Mouse (Mus musculus) 416B (cell line): ENCODE results near the gene Phldb1.
A peak's percentile ranks its signal among the peaks of the same experiment; 100 is the strongest.

Experiments used
- DNase-seq: peaks from one replicate; pipeline ENCODE4 v3.0.0; 2011; ENCODE audit warnings: low read depth

Phldb1 gene

DNA sequence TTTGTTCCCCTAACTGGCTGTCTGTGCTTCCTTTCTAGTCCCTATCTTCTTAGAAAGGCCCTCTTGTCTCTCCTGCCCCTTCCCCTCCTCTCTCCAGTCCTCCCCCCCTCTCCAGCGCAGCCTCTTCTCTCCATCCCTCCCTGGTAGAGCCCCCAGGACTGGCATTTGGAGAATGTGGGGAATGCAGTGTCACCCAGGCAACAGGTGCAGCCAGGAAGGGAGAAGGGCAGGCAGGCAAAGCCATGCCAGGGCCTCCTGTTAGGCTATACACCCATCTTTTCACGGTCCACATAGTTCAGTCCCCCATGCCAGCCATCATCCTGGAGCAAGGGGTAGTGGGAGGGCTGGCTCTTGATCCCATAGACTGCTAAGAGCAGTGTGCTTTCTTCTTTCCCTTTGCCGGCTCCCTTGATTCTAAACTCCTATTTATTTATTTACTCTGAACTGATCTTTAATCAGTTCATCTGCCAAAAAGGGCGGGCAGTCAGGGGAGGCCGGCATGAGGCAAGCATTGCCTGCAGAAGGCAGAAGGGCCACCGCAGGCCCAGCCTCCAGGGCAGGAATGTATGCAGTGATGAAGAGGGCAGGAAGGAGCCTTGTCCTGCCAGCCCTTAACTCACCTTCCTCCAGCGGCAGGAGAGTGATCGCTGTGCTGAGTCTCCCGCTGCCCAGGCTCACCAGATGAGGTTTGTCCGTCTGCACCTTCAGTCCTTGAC, 8.4 kb downstream of the Phldb1 start:
- no peak for DNase-seq

DNA sequence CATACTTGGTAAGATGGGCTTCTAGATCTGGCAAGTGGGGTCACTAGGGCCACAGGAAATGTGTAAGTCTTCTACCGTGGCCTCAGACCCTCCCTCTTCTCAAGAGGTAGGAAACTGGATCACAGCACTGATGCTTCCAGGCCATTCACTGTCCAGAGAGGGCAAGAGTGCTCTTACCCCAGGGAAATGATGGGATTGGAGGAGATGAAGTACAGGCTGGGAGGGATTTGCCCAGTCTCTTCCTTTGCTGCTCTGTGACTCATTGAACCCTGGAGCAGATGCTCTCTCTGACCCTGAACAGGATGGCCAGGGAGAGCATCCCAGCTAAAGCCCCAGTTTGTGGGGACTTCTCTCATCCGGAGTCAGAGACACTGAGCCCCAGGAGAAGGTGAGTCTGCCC, 10.3 kb downstream of the Phldb1 start:
- DNase-seq: no peak

DNA sequence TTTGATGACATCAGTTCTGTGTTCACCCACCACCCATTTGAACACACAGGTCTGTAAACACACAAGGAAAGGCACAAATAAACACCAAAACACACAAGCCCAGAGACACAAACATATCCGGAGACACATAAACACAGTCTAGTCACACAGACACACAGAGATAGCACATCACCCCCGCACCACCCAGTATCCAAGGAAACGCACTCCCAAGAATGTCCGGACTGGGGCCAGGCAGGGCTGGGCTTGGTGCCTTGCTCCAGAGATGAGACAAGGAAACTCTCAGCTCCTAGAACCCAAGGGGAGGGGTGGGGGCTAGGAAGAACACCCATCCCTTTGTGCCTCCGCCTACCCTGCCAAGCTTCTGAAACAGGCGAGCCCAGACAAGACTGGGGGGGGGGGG, 10.8 kb downstream of the Phldb1 start:
- no peak for DNase-seq

DNA sequence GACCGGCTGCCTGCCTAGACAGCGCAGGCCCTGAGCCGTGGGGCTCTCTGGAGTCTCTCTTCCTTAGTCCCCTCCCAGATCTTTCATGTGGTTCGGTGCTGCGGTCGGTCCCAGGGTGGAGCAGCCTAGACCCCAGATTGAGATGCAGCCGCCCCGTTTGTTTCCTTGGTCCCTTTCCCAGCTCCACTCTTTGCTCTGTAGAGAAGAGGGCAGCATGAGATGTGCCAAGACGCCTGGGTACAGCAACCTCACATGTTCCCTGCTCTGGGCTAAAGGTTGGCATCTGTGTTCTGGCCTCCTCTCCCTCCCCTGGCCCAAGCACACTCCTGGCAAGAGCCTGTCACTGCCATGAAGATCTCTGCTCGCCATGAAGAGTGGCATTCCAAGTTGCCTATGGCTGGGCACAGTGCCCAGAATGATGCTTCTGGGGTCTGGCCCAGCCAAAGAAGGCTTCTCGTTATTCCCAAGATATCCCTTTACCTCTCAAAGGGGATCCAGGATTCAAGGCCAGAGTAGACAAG, 11.4 kb downstream of the Phldb1 start:
- no peak for DNase-seq

DNA sequence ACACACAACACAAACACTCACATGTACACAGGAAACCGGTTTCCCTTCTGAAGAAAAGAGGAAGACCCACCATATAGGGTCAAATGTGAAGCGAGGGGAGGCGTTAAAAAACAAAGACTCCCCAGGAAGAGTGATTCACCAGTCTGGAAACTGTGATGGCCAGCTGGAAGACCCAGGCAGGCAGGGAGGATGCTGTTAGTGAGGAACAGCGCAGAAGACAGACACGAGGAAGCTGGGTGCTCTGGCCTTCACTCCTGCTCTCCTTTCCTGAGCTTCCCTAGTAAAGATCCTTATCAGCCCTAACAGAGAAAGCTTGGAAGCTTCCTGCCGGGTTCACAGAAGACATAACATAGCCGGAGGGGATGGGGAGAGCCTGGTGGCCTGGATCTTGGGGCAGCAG, 12.0 kb downstream of the Phldb1 start:
- DNase-seq: peak; percentile 76

DNA sequence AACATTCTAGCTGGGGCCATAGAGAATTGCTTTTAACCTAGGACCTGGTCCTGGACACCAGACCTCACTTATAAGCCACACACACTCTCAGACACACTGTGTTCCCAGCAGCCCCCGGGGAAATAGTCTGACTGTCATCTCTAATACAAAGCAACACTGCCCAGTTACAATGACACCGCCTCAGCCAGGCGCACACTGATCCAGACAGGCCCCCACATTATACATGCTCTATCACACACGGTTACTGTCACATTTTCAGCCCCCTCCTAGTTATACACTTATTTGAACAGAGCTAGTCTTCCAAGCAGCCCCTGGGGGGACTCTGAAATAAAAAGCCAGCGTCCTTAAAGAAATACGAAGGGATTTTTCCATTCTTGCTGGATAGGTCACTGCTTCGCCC, 12.4 kb downstream of the Phldb1 start:
- peak; percentile 31 for DNase-seq

DNA sequence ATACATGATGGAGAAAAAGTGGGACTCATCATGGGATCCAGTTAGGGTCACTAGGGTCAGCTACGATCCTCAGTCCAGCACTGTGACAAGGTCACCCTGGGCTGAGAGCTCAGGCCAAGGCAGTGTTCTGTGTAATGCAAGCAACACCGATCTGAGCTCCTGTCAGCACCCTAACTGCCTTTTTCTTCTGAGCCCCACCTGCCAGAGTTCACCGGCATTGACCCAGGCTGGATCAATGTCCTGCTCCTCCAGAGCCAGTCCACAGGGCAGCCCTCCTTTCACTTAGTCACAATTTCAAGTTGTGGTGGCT, 13.2 kb downstream of the Phldb1 start:
- no peak for DNase-seq

DNA sequence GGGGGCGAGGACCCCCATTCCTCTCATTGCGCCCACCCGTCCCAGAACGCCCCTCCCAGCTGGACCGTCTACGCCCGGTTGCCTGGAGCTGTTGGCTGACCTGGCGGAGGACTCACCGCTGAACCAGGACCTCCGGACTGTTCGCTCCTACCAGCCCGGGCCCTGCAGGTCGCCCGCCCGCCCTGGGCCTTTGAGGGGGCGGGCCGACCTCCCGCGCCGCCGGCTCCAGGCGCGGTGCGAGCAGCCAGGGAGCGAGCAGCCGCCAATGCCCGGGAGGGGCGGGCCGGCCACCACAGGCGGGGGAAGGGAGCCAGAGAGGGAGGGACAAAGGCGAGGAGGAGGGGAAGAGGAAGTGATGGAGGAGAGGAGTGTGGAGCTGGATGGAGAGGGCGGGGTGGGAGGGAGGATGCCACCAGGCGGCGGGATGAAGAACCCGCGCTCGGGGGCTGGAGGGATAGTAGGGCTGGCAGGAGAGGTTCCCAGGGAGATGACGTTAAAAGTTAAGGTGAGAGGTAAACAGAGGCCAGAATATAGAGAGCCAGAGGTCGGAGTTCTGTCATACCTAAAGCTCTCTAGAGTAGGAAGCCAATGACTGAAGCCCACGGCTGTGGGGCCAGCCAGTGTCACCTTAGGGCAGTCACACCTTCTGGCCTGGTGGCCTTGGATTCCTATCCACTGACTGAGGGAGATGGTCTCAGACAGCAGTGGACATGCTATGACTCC, 13.7 kb downstream of the Phldb1 start:
- peak; percentile 85 for DNase-seq

DNA sequence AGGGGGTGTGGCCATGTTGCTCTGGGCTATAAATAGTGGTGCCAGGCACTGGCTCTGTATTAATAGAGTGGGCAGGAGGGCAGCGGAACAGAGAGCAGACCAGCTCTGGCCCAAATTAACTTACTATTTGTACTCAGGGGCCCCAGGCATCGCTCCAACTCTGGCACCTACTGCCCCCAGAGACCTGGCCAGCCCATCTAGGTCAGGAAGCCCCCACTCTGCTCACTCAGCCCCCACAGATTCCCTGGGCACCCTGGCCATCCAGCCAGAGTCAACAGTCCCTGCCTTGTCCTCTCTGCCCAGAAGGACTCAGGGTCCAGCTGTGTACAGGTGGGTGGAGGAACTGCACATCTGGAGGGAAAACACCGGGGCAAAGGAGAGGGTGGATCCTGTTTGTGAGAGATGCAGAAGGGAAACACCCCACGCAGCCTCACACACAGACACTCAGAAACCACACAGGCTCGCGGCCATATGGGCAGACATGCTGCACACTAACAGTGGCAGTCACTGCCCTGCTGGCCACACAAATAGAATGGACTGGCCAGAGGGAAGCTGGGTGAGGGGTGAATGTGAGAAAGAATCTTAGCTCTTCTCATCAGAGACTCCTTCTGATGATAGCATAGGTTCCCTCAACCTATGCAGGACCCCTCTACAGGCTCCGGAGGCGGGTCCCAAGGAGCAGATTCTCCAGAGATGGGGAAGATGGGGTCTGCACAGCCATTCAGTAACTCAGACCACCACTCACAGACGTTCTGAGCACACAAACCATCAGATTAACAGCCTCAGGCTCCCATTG, 14.4 kb downstream of the Phldb1 start:
- peak; percentile 21 for DNase-seq

DNA sequence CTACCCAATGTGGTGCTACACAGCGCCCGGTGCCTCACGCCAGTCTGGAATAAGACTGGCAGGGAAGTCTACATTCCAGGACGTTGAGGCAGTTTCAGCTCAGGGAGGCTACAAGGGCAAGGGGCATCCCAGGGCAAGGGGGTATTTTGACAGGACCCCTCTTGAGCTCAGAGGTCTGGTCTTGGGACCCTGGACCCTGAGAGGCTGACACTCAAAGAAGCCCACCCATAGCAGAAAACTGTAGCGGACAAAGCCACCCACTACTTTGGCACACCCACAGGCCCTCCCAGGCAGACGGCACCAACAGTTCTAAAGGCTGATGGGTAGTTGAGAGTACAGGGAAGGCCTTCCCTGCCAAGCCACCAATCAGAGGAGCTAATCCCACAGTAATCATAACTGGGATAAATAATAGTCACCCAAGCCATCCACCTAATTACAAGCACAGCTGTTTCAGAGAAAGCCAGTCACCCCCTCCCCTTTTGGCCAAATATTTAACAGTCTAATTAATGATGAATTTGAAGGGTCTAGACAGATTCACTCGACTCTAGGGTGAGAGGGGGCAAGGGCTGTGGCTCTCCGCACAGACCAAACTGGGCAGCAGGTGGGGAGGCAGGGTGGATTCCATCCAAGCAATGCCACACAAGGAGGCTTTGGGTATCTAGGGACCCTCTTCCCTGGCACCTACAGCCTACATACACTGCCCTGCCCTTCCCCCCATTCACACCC, 15.2 kb downstream of the Phldb1 start:
- no peak for DNase-seq

DNA sequence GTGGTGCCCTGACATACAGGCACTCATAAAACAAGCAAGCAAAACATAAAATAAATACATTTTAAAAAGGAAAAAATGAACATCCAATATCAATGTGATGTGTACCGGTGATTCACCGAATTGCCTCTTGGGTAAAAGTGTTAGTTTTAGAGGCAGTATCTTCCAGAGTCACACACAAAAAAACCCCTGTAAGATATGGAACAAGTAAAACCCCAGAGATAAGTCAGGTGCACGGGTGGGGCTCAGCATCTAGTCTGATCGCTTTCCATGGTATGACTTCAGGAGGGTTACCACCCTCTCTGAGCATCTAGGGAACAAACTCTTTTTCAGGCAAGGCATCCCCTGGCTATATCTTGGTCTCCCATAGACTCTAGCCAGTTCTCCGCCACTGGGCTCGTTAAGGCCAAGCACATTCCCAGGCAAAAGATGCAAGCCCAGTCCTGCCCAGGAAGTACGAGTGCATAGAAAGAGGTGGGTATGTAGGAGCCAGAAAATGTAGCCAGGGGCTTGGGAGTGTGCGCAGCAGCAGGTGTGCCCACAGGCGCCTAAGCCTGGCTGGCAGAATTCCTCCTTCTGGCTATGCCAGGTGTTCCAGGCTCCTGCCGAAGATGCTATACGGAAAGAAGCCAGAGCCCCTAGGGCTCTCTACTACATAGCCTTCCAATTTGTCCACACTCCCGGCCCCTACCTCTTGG, 15.9 kb downstream of the Phldb1 start:
- no peak for DNase-seq

DNA sequence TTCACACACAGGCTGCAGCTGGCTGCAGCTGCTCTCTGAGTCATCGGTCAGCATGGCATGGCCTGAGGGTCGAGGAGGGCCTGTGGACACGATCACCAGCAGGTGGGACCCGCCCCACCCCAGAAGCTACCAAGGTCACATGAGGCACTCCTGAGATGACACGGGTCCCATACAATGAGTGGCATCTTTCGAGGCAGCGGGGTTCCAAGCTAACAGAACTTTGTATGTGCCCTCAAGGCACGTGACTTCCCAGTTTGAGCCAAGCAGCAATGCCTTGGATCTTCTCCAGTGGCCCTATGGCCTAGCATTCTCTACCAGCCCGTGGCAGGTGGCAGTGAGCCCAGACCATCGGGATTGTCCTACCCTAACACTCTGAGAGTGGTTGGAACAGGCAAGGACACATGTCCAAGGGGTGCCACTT, 17.2 kb downstream of the Phldb1 start:
- no peak for DNase-seq

DNA sequence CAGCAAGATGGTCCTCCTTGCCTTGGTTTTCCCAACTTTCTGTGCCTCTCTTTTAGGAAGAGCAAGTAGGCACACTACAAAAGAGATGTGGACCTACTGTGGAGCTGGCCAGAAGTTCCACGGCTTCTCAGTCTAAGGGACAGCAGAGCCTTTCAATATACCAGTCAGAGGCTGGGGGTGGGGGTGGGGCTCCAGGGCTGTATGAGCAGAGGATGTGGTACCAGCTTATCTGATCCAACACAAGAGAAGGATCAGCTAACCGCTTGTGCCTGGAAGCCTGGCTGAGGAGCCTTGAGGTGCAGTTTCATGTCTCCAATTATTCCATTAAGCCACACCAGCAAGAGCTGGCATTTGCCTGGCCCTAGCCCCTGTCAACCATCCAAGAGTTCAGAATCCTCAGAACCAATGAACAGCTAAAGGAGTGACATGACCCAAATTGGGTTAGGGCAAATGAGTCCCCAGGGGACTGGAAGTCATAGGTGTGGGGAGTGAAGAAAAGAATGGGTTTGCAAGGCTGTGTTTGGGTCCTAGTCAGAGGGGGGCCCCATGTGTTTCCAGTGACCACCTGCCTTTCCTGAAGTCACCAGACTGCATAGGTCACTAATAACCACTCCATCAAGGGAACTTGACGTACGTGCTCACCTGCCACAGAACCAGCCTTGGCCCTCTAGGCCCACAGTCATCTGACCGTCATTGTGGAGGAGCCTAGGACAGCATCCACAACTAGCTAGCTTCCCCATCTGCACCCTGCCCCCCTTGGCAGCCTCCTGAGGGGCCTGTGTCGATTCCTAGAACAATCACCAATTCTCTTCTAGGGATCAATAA, 17.8 kb downstream of the Phldb1 start:
- DNase-seq: peak; percentile 90

DNA sequence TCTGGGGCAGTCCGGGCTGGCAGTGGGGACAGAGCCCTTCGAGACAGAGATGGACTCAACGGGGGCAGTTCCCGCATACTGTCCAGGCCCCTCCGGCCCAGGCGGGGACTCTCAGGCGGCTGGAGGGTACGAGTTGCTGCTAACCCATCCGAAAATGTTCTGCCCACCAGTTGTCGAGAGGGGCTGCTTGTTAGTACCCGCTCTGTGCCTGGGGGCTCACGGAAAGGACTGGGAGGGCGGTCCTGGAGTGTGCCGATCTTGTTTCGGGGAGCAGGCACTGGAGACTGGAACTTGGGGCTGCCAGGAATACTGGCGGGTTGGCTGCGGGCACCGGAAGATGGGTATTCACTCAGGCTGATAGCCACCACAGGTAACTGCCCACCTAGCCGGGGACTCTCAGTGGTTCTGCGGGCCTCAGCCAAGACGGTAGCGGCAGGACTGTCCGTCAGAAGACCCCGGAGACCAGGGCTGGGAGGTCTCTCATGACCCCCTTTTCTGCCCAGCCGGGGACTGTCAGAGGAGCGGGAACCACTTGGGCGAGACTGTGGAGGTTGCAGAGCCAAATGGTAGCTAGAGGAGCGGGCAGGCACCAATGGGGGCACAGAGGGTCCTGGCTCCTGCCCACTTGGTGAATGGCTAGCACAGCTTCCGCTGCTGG, 19.2 kb downstream of the Phldb1 start:
- DNase-seq: no peak

DNA sequence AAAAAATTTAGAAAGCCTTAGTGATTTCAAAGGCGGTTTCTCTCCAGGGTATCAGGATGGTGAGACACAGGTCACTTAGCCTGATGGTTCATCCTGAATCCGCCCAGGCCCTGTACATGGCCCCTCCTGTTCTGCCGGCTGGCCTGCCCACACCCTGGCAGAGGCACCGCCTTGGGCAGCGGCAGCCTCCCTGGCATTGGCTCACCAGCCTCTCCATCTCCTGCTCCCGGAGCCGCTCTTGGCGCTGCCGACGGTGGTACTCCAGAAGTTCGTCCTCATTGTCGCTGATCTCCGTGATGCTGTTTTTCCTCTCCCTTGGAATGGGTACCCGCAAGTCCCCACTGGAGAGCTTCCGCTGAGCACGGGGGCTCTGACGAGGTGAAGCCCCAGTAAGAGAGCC, 19.9 kb downstream of the Phldb1 start:
- DNase-seq: no peak

DNA sequence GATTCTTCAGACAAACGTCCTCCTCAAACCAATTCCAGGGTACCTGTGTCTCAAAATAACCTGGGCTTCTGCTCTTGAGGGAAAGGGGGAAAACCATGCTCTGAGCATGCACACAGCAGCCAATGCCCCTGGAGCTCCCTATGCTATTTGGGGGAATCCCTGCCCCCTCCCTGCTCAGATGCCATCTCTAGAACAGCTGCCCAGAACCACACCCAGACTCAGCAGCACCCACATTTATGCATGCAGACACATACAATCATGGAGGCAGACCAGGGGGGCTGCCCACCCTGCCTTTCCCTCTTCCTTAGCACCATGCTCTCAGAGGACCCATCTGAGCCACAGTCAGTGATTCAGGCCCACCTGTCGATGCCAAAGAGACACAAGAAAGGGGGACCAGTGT, 21.4 kb downstream of the Phldb1 start:
- no peak for DNase-seq

DNA sequence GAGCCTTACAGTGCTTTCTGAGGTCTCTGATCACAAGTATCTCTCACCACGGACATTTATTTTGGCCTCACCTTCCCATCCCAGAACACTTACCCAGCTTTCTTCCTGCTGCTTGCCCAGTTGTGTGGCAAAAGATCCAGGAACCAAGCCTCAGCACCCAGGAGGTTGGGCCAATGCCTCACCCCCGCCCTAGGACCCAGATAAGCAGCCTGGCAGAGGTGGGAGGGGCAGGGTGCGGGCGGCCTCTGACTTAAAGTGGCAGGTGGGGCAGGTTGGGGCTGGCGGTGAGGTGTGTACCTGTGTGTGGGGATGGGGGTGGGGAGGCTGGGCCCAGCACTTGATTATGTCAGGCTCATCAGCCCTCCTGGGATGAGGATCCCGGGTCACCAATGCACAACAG, 21.9 kb downstream of the Phldb1 start:
- no peak for DNase-seq

DNA sequence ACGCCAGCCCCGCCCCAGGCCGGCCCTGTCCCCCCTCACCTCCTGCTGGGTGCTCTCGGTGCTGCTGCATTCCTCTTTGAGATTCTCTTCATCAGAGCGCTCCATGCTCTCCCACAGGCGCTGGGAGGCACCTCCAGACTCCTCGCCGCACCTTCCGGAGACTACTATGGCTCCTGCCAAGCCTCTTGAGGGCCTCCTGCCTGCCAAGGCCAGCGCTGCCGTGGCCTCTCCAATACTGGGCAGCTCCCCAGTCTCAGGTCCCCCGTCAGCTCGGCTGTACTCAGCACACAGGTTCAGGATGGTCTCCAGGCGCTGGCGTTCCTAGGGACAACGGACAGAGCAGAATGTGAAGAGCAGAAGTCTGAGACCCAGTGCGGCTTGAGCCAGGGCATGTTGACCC, 23.4 kb downstream of the Phldb1 start:
- no peak for DNase-seq

DNA sequence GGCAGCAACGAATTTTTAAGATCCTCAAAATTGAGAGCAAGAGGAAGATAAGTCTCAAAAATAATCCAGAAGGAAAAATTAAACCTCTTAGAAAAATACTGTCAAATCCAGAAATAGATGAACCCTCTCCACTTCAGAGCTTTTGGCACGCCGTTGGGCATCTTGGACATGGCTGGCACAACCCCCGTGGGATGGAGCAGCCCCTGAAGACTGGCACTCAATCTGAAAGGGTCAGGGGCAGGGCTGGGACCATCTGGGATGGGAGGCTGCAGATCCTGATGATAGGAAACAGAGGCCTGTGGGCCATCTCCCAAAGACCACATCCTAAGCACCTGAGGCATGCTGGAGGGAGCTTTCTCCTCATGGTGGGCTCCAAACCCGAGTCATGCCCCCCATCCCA, 24.8 kb downstream of the Phldb1 start:
- no peak for DNase-seq

DNA sequence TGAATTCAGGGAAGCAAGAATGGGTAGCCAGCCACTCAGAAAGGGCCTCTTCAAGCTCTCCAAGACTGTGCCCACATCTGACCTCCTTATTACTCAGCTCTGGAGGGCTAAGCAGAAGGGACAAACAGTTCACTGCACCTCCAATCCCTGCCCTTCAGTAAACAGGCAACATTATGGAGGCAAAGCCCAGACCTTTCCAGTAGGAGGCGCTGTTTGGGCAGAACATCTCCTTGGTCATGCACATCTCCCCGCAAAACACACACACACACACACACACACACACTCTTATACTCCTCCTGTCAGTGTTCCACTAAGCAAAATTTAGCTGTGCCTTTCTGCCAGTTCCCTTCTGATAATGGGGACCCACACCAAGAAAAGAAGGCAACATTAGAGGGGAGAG, 25.4 kb downstream of the Phldb1 start:
- peak; percentile 76 for DNase-seq
